Mouse (Mus musculus) bone marrow macrophage, adult 2 months (primary cell): ENCODE data around the gene Fbxl20.

Experiments
- CTCF ChIP-seq: IDR thresholded peaks from 2 replicates; pipeline ENCODE4 v1.5.1; 2012; ENCODE audit warnings: low read depth, mild to moderate bottlenecking, low read length, moderate library complexity
- POLR2A ChIP-seq: IDR thresholded peaks from 2 replicates; pipeline ENCODE4 v1.6.1; 2012; ENCODE audit warnings: mild to moderate bottlenecking, low read depth, low read length, borderline replicate concordance

GRCm38 (mm10) chr11:98168400-98168799 is 18.2 kb upstream of the Fbxl20 start:
- TF ChIP-seq POLR2A = no peak
- TF ChIP-seq CTCF = no peak
